Mouse (Mus musculus): ENCODE results near the gene Irf4.

Gene Irf4

DNA sequence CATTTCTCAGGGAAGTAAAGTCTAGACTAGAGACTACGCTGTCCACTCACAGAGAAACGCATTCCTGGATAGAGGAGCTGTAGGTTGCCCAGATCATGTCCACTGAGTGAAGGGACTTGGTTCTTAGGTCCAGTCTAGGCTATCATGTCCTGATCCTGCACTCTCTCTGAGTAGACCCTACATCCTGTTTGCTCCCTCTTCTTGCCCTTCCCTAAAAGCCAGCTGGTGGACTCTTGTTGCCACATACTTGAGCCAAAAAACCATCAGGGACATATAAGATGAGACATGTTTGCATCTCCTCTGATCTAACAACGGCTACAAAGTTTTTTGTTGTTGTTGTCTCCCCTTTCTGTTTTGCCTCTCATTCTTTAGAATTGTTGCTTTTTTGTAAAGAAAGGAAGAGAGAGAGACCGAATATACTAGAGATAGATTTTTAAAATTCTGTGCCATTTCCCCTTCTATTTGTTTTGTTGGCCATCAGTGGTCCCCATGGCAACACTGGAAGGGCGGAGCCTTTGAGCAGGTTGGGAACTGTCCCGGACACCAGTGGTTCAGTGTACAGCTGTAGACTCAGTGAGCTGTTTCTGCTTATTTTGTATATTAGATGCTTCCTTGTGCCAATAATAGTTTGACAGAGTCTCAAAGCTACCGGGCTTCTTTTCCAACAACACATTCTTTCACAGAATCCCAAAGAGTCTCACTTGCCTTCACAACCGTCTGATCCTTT lies 15.2 kb downstream of the Irf4 start:
- peak; percentile 95 for DNase-seq

DNA sequence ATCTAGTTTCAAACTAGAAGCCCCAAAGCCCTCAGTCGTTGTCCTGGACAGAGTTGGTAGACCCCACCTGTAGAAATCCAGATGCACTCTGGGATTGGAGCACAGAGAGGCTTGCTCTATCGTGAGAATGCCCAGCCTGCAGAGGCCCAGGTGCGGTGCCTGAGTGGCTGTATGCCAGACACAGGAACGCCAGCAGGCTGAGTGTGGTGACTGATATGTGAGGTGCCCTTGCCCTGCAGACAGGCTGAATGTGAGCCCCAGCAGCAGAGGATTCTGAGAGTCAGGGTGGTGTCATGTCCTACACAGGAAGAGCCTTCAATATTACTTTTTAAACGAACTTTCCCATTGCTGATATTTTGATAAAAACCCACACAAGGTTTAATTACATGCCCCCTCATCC lies 16.9 kb downstream of the Irf4 start:
- peak; percentile 87 for DNase-seq

DNA sequence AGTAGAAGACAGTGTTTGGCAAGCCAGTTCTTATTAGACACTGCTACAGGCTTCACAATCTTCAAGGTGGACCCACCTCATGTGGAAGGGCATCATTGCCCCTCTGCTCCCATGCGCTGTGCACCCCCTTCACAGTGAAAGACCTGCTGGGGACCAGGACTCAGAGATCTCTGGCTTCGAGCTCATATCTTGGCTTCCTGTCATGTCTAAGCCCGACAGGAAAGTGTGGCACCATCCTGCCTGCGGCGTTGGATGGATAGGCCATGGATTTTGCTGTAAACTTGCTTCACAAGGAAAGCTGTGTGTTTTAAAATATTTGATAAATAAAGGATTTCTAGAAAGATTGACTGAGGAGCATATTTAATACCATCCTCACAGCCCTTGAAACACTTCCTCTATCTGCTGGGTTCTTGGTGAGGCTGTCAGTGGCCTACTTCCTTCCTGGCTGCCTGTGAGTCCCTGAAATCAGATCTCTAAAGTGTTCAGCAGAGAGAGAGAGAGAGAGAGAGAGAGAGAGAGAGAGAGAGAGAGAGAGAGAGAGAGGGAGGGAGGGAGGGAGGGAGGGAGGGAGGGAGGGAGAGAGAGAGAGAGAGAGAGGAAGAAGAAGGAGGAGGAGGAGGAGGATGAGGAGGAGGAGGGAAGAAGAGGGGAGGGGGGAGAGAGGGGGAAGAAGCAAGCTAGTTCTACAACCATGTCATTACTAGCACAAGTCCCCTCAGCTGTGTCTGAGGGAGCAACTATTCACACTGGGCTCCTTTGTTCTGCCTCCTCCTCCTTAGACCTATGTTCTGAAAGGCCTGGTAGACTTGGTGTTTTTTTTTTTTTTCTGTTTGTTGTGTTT lies 17.8 kb downstream of the Irf4 start:
- peak; percentile 91 for DNase-seq

DNA sequence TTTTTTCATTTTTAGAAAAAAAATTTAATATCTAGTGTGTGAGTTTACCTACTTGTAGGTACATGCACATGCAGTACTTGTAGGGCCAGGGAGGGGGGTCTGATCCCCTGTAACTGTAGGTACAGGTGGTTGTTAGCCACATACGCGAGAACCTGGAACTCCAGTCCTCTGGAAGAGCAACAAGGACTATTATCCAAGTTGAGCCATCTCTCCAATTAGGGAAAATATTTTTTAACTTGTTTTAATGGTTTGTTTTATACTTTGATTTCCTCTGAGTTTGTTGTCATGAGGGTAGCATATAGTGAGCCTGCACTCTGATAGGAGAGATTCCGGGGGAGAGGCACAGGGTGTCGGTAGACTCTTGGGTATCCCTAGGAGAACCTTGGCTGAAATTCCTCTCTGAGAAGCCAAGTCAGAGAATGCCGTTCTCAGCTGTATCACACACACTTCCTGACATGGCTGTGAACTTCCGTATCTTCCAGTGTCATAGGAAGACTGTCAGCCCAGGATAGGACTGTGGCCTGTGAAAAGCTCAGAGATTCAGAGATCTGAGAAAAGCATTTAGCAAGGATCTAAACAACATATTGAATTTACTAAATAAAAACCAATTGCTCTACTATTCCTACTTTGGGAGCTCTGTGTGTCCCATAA lies 18.6 kb downstream of the Irf4 start:
- peak; percentile 88 for DNase-seq

DNA sequence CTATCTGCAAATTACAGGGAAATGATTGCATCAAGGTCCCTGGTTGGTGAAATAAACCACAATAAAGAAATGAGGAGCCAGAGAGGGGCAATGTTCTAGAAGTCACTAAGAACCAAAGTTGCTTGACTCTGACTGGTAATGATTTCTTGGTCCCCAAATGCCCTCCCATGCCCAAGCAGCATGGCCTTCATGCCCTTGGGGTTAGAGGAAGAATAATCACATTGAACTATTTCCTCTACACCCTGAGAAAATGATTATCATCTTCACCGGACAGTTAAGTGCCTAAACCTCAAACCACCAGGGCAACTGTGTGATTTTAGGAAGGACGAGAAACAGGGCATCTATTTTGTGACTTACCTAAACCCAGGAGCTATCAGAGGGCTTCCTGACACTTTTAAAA lies 27.0 kb downstream of the Irf4 start:
- peak; percentile 60 for DNase-seq

DNA sequence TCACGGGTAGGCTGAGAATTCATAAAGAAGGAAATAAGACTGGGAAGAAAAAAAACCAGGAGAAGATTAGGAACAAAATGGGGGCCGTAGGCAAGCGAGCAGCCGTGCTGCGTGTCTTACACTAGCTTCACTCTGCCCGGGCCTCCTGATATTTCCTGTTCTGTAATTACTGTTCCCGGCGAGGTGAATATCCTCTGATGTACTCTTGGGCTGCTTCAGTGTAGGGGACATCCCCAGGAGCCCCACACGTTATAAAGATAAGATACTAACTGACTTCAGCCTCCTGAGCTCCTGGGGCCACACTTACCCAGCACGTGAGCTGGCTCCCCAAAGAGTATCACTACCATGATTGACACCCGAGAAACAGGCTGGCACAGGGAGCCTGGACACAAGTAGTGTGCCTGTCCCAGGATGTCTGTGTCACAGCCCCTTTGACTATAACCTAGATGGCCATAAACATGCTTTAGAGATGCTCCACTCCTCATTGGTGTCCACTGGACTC lies 28.7 kb downstream of the Irf4 start:
- DNase-seq = peak; percentile 53

DNA sequence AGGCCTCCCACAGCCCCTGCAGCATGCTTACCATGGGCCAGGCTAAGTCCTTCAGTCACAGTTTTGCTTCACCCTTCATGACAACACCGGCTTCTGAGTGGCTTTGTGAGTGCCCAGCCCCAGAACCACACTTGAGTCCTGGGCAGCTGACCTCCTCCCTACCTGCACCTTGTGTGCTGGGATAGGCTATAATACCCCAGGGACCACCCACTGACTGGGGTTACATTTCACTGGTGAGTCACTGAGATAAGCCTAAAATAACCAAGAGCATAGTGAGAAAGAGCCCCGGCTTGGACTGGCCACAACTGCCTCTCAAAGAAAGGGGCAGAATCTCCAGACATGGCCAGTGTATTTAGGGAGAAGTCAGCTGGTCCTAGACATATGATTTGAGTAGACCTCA lies 32.9 kb downstream of the Irf4 start:
- peak; percentile 87 for DNase-seq

DNA sequence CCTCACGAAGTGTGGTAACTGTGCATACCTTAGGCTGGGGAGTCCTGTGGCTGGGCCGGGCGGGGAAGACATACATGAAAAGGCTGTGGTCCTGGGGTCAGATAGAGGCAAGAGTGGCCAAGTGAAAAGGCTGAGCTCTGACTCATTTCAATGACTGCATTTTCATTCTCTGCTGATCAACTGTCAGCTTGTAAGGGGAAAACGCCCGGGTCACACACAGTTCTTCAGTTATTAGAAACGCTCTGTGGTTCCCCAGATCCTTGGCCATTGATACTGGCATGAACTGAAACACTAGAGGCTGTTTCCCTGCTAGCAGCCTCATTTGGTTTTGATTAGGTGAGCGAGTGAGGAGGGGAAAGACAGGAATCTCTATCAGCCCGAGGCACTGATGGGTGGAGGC lies 33.4 kb downstream of the Irf4 start:
- peak; percentile 80 for DNase-seq

DNA sequence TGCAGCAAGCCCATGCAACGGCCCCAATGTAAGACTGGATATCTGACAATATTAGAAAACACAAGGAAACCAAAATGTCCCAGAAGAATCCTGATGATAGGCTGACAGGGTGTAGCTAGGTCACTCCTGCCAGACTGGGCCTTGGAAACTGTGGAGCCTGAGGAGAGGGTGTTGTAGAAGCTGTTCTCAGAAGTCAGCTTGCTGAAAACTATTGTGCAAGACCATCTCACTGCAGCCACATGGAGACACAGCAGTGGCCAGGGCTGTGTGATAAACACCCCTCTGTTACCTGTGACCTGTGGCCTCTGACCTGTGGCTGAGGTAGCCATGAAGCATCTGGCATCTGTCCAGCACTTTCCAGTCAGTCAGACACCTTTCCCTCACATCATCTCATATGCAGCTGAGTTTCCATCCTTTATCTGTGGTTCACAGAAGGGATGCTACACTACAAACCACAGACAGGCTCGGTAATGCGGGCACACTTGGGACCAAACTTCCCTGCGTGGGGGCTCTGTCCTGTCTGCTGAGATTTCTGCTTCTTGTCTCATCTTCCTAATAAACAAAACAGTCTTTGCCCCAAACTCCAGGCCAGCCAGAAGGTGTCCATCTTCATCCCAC lies 36.5 kb downstream of the Irf4 start:
- DNase-seq = peak; percentile 94

DNA sequence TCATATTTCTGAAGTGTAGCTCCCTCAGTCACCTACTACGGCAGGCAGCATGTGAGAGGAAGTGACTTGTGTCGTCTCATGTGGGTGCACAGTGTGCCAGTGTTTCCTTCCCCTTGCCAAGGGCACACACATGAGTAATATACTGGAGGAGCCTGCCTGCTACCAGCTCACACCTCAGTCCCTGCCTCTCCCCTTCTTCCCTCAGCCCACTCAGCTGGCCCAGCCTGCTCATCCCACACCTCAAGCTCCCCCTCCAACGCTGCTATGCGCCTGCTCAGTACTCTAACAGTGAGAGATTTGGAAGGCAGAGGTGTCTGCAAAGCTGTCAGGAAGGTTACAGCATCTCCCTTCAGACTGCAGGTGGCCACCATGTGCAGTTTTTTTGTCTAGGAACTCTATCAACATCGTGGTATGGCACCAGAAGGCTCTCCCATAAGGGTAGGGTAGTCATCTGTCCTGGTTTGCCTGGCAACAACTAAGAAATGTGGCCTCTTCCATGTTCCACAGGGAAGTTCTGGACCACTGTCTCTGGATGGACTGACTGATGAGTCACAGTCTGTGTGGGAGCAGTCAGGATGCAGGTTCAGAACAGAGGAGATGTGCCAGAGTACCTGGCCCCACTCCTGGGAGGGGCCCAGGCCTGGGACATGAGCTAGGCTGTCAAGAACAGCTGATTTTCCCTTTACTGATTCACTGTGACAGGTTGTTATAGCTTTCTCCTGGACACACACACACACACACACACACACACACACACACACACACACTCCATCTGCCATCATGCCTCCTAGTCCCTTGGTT lies 37.4 kb downstream of the Irf4 start:
- DNase-seq = peak; percentile 93

DNA sequence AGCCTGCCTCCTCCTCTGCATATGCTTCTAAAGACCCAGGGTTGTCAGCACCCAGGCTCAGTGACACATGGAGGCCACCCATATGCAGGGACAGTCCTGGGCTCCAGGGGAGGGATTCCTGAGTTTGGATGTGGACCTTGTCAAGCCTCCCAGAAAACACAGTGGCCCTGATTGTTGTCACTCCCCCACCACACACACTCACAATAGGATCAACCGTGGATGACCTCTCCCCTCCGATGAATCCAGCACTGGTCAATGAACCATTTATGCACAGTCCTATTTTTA lies 38.0 kb downstream of the Irf4 start:
- DNase-seq = peak; percentile 78

DNA sequence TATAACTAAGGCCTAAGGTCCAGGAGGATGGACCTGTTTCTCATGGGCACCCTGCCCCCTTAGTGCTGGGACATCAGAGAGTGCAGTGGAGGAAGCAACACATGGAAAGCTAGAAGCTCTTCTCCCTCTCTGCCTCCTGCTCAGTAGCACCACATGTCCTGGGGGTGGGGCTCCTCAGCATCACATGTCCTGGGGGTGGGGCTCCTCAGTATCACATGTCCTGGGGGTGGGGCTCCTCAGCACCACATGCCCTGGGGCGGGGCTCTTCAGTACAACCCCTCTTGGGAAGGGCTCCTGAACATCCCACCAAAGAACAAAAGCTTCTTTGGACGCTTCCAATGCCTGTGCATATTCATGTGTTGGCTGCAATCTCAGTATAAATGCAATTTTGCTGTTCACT lies 38.5 kb downstream of the Irf4 start:
- peak; percentile 84 for DNase-seq

DNA sequence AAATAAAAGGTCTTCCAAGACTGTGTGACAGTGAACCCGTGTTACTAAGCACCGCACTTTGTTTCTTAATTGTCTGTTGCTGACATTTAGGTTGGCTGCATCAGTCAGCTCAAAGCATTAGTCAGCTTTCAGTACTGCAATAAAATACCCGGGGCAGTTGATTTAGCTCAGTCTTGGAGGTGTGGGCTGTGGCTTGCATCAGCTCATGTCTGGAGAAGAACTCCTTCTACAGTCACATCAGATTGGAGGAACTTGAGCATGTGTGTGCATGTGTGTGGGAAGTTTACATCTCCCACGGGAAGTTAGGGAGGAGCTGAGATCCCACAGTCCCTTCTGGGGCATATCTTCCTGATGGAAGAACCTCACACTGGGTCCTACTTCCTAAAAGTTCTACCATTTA lies 38.9 kb downstream of the Irf4 start:
- DNase-seq = peak; percentile 63

DNA sequence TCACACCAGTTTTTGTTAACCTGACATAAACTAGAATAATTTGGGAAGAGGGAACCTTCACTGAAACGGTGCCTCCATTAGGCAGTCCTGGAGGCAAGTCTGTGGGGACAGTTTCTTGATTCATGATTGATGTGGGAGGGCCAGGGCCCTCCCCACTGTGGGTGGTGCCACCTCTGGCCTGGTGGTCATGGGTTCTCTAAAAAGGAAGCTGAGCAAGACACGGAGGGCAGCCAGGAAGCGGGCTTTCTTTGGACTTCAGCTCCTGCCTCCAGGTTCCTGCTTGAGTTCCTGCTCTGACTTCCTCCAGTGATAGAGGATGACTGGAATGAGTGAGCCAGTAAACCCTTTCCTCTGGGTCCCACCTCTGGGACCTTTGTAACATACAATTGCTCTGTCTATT lies 39.4 kb downstream of the Irf4 start:
- DNase-seq = peak; percentile 82

DNA sequence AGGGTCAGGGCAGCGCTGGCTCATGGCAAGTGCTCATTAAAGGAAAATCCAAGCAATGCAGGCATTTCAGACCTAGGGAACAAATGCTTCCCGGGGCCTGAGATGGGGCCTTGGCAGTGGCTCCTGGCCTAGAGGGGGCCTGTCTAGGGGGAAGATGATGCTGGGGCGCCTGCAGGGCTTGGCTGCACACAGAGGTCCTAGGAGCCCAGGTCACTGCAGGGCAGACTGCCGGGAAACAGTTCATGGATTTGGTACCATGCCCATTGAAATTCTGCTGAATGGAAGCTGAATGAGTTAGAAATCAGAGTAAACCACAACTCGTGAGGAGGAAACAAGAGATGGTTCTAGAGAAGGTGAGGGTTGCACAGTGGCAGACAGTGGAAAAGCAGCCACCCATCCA lies 41.0 kb downstream of the Irf4 start:
- peak; percentile 86 for DNase-seq

DNA sequence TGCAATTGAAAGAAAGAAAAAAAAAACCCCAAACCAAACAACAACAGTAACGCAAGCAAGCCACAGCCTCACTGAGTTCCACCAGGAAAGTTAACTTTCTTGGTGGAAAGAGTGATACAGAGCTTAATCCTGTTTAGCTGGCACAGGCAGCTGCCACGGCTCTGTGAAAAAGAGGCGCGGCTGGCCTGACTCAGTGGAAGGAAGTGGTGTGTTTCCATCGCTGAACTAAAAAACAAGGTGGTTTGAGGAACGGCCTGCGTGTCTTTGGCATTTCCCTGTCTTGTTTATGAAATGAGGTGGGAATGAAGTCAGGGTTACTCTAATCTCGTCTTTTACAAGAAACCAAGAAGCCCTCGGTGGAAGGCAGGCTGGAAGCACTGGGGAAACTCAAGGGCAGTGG lies 43.3 kb downstream of the Irf4 start:
- peak; percentile 90 for DNase-seq

DNA sequence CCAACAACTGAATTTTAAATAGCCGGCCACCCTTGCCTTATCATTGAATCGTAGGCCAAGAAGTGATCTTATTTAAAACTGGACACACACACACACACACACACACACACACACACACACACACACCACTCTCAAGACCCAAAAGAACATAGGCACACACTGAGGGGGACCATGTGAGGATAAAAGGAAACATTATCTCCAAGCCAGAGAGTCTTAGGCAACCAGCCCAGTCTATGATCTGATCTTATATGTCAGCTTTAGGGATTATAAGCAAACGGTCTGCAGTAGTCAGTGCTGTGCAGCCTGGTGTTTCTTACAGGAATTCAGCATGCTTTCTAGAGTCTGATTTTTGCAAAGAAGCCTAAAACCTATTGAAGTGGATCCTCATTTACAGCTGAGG lies 43.7 kb downstream of the Irf4 start:
- DNase-seq = no peak

DNA sequence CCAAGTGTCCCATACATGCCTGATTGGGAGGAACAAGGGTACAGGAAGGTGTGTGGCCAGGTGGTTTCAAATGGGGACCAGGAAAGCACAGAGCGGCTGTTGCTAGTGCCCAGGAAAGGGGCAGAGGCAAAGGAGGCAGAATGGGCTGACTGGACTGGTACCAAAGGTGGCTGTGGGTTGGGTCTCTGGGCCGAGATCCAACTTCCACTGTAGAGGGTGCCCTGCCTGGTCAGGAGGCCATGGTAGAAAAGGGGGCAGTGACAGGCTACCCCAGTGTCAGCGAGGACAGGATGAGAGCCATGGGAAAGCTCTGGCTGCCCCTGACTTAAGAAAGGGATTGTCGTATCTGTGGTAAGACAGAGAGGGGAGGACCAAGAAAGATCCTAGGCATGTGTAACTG lies 44.2 kb downstream of the Irf4 start:
- peak; percentile 85 for DNase-seq

DNA sequence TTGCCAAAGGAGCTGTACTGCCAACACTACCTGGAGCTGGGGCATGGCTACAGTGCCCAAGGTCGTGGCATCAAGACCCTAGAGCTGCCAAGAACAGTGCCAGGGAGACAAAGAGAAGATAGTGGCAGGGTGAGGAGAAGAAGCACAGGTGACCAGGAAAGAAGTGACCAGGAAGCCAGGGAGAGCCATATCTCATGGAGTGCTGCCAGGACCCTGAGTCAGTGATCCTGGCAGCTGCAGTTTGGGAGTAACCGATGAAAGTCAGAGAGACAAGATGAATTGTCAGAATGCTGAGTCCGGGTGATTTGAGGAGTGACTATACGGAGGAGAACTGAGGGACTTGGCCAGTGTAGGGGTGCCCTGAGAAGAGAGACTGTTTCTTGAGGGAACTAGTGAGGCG lies 44.6 kb downstream of the Irf4 start:
- DNase-seq = peak; percentile 86

DNA sequence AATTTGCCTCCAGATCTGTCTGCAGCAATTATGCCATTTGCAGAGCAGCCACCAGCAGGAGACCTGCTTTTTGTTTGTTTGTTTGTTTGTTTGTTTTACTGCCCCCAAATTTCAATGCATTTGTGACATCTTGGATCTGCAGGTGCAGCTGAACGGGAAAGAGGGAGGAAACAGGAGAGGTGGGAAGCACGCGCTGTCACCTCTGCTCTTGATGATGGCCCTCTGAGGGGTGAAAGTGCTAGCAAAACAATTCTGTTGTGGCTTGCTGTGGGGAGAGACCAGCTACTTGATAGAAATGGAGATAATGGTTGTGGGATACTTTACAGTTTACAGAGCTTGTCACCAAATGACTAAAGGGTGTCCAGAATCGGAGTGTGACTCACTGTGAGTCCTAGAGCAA lies 46.9 kb downstream of the Irf4 start:
- peak; percentile 67 for DNase-seq

DNA sequence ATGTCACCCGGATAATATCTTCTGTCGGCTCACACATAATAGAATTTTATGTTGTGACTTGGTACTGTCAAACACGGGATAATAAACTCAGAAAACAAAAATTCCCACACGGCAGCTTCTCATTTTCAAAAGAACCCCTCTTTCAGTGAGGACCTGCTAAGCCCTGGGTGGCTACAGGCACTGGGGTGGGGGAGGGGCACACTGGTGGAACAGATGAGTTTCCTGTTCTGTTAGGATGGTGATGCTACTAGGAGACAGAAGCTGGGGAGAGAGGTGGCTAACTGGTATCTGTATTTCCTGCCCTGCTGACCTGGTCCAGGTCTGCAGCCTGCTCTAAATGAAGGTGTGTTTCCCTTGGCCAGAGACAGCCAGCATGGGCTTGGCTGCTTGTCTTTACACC lies 52.9 kb downstream of the Irf4 start:
- DNase-seq = no peak

DNA sequence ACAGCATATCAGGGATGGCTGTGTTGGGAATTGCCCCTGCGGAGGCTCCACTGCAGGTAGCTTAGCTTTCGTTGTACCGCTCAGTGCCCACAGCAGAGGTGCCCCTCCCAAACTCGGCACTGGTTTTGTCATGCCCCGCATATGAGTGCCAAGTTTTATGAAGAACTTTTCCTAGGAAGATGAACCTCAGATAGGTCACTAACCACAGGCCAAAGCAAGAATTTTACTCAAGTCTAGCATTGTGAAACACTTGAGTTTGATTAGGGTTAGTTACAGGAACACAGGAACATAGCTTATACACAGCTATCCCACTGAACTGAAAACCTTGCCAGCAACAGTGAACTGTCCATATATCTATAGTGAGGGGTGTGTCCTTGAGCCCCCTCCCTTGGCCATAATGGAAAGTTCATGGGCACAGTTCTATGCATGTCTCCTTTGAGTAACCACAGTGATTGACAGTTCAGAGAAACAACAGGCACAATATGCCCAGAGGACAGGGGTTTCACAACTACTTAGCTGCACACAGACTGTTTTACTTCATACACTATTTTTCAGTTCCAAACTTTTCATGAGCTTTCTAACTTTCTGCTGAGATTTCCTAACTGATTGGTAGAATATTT lies 53.4 kb downstream of the Irf4 start:
- peak; percentile 49 for DNase-seq

All from heart, adult 11 months (tissue).